Mouse (Mus musculus) CH12.LX (cell line): ENCODE results near the gene Dab1. TPM values are rescaled to one million over a fixed set of nuclear protein-coding genes. Genes with fewer than 3 reads are reported as not detected.

ENCODE experiments used
- DNase-seq: peaks from one replicate; pipeline ENCODE4 v3.0.0-alpha.2; 2013; ENCODE audit errors: extremely low read depth
- H3K27ac ChIP-seq: 2 replicates; pipeline ENCODE4 v1.5.1; 2012; ENCODE audit warnings: low read depth, mild to moderate bottlenecking, control low read depth, moderate library complexity; ENCODE audit not compliant: insufficient read depth
- H3K27me3 ChIP-seq: replicated peaks from 2 replicates; pipeline ENCODE3; 2012; ENCODE audit warnings: inconsistent platforms
- H3K36me3 ChIP-seq, 2 experiments: replicated peaks in 1 of 2; 2 replicates each; pipeline versions ENCODE3 to v1.6.1; 2012; ENCODE audit warnings: inconsistent platforms in 1 of 2, low read length in 1 of 2, mild to moderate bottlenecking in 1 of 2, mixed read lengths in 1 of 2, moderate library complexity in 1 of 2; ENCODE audit not compliant: control insufficient read depth in 1 of 2, insufficient read depth in 1 of 2
- H3K4me1 ChIP-seq, 2 experiments: 2 replicates each; pipeline ENCODE4 v1.6.1; 2012; ENCODE audit warnings: inconsistent platforms in 1 of 2, moderate library complexity in 1 of 2; ENCODE audit not compliant: insufficient read depth in 2 of 2, control insufficient read depth in 1 of 2
- H3K4me2 ChIP-seq: 2 replicates; pipeline ENCODE4 v1.6.1; 2012; ENCODE audit warnings: low read depth, mild to moderate bottlenecking, control low read depth; ENCODE audit not compliant: poor library complexity, insufficient read depth, severe bottlenecking
- H3K4me3 ChIP-seq, 3 experiments: fragments of 150-350 bp in 1 of 3; sonication (generic) in 1 of 3; replicated peaks in 1 of 3; 2 replicates each; pipeline versions ENCODE3 to v1.5.1; 2011 to 2012; ENCODE audit warnings: low read depth in 2 of 3, low read length in 2 of 3, mild to moderate bottlenecking in 2 of 3, moderate library complexity in 2 of 3, control low read depth in 1 of 3, improper control_type of control experiment in 1 of 3, inconsistent platforms in 1 of 3, mixed read lengths in 1 of 3; ENCODE audit not compliant: poor library complexity in 1 of 3
- H3K79me2 ChIP-seq: replicated peaks from 2 replicates; pipeline ENCODE4 v1.6.1; 2012; ENCODE audit warnings: mild to moderate bottlenecking, moderate library complexity; ENCODE audit not compliant: control insufficient read depth, poor library complexity, insufficient read depth, severe bottlenecking; ENCODE audit errors: extremely low read depth
- H3K9ac ChIP-seq: 2 replicates; pipeline ENCODE4 v1.6.1; 2012; ENCODE audit warnings: low read depth, mild to moderate bottlenecking, control low read depth, moderate library complexity; ENCODE audit not compliant: insufficient read depth
- H3K9me3 ChIP-seq: replicated peaks from 2 replicates; pipeline ENCODE3; 2012; ENCODE audit warnings: low read length, inconsistent platforms, mixed read lengths
- BHLHE40 ChIP-seq: IDR thresholded peaks from 2 replicates; pipeline ENCODE4 v1.6.1; 2011; ENCODE audit warnings: mild to moderate bottlenecking, low read depth, low read length, improper control_type of control experiment
- CHD1 ChIP-seq: IDR thresholded peaks from 2 replicates; pipeline ENCODE4 v1.6.1; 2012; ENCODE audit warnings: low read depth, low read length, improper control_type of control experiment, inconsistent platforms
- CTCF ChIP-seq, 2 experiments: IDR thresholded peaks in 1 of 2; conservative IDR thresholded peaks in 1 of 2; 2 replicates each; pipeline ENCODE4 v1.5.1; 2011 to 2012; ENCODE audit warnings: low read depth in 2 of 2, low read length in 2 of 2, improper control_type of control experiment in 1 of 2, inconsistent platforms in 1 of 2, mild to moderate bottlenecking in 1 of 2, moderate library complexity in 1 of 2
- IRF4 ChIP-seq: IDR thresholded peaks from 2 replicates; pipeline ENCODE4 v1.6.1; 2014; ENCODE audit warnings: low read depth, mild to moderate bottlenecking, inconsistent platforms, low read length, improper control_type of control experiment
- KAT2A ChIP-seq: IDR thresholded peaks from 2 replicates; pipeline ENCODE4 v1.6.1; 2012; ENCODE audit warnings: low read length, improper control_type of control experiment, inconsistent platforms; ENCODE audit not compliant: insufficient replicate concordance
- MAZ ChIP-seq: IDR thresholded peaks from 2 replicates; pipeline ENCODE4 v1.6.1; 2012; ENCODE audit warnings: low read depth, mild to moderate bottlenecking, inconsistent platforms, low read length, improper control_type of control experiment, moderate library complexity
- MXI1 ChIP-seq: IDR thresholded peaks from 2 replicates; pipeline ENCODE4 v1.6.1; 2011; ENCODE audit warnings: mild to moderate bottlenecking, low read depth, low read length, improper control_type of control experiment
- TBP ChIP-seq: conservative IDR thresholded peaks from 2 replicates; pipeline ENCODE4 v1.6.1; 2011; ENCODE audit warnings: low read depth, low read length, improper control_type of control experiment
- TCF12 ChIP-seq: IDR thresholded peaks from 2 replicates; pipeline ENCODE4 v1.6.1; 2014; ENCODE audit warnings: low read depth, mild to moderate bottlenecking, inconsistent platforms, low read length, improper control_type of control experiment
- USF1 ChIP-seq: IDR thresholded peaks from 2 replicates; pipeline ENCODE4 v1.6.1; 2014; ENCODE audit warnings: low read depth, mild to moderate bottlenecking, inconsistent platforms, low read length, improper control_type of control experiment
- ZC3H11A ChIP-seq: IDR thresholded peaks from 2 replicates; pipeline ENCODE4 v1.6.1; 2012; ENCODE audit warnings: low read depth, mild to moderate bottlenecking, inconsistent platforms, low read length, improper control_type of control experiment
- ZKSCAN1 ChIP-seq: IDR thresholded peaks from 2 replicates; pipeline ENCODE4 v1.6.1; 2012; ENCODE audit warnings: low read depth, inconsistent platforms, low read length, improper control_type of control experiment, borderline replicate concordance
- ZMIZ1 ChIP-seq: IDR thresholded peaks from 2 replicates; pipeline ENCODE4 v1.6.1; 2012; ENCODE audit warnings: low read depth, mild to moderate bottlenecking, inconsistent platforms, low read length, improper control_type of control experiment
- dilution Hi-C: fragments of 300-500 bp; cut with MboI; formaldehyde crosslinking; loops from 2 replicates; pipeline ENCODE4 v1.14.3; 2020; ENCODE audit warnings: low sequenced_read_pairs; ENCODE audit not compliant: extremely low pct_unique_long_range_greater_than_20kb, extremely low pct_ligation_motif_present
- in situ Hi-C: fragments of 300-500 bp; cut with MboI; formaldehyde crosslinking; loops from 3 replicates; pipeline ENCODE4 v1.14.3; 2019; ENCODE audit warnings: low sequenced_read_pairs, low pct_ligation_motif_present, low pct_unique_long_range_greater_than_20kb, mixed read lengths
- polyA plus RNA-seq: library from polyadenylated mRNA; unstranded; fragments of >175 nt; gene quantifications from 2 replicates; pipeline ENCODE4 v1.2.1, GENCODE M21; 2012; ENCODE audit warnings: low read depth; ENCODE audit not compliant: insufficient read length
- total RNA-seq, 2 experiments: library from RNA; depleted of rRNA; stranded (reverse); fragments of 300-350 nt in 1 of 2; fragments of >200 nt in 1 of 2; gene quantifications; 2 replicates each; pipeline ENCODE4 v1.2.3; 2012 to 2014

Dab1 gene
- total and polyA plus RNA-seq, 3 experiments: not detected

- DNase-seq: no peak
- Histone ChIP-seq H3K9ac (no peak overlapping the region), H3K4me2 (no peak overlapping the region), H3K36me3 (no peaks in the 10 kb centered on the region), H3K4me3 (no peak overlapping the region), H3K9me3 (peaks cover 81% of the 10 kb centered on the region), H3K4me1 (no peaks in the 10 kb centered on the region), H3K79me2 (no peaks in the 10 kb centered on the region), H3K27me3 (no peaks in the 10 kb centered on the region), H3K27ac (no peak overlapping the region)
- in situ Hi-C loops: no loop called here
- dilution Hi-C loops: no loop called here
- TF ChIP-seq ZC3H11A (no peak), ZKSCAN1 (no peak), TCF12 (no peak), CHD1 (no peak), TBP (no peak)
Measured at GRCm38 (mm10) chr4:104448199-104448598, 829.0 kb downstream of the Dab1 start.

GRCm38 (mm10) chr4:104450645-104451044, 831.5 kb downstream of the Dab1 start:
- Histone ChIP-seq H3K9ac (no peak overlapping the region), H3K27ac (no peak overlapping the region)
- dilution Hi-C loops: no loop called here

GRCm38 (mm10) chr4:104452587-104452986, 833.4 kb downstream of the Dab1 start:
- Histone ChIP-seq H3K9ac (no peak overlapping the region), H3K36me3 (no peaks in the 10 kb centered on the region), H3K9me3 (peaks cover 79% of the 10 kb centered on the region), H3K4me3 (no peak overlapping the region), H3K27me3 (no peaks in the 10 kb centered on the region), H3K27ac (no peak overlapping the region), H3K79me2 (no peaks in the 10 kb centered on the region), H3K4me1 (no peaks in the 10 kb centered on the region), H3K4me2 (no peak overlapping the region)
- dilution Hi-C loops: no loop called here
- in situ Hi-C loops: no loop called here
- TF ChIP-seq TCF12 (no peak), ZMIZ1 (no peak)
- DNase-seq: no peak

More at GRCm38 (mm10) chr4:104450645-104451044, 831.5 kb downstream of the Dab1 start:
- peaks cover 74% of the 10 kb centered on the region for H3K9me3 ChIP-seq
- no peaks in the 10 kb centered on the region for H3K79me2 ChIP-seq
- DNase-seq: no peak
- in situ Hi-C loops: no loop called here
- no peak overlapping the region for H3K4me3 ChIP-seq
- no peaks in the 10 kb centered on the region for H3K27me3 ChIP-seq
- no peaks in the 10 kb centered on the region for H3K4me1 ChIP-seq
- no peaks in the 10 kb centered on the region for H3K36me3 ChIP-seq
- no peak for TF ChIP-seq BHLHE40
- H3K4me2 ChIP-seq: no peak overlapping the region

- DNase-seq: no peak
- Histone ChIP-seq H3K4me2 (no peak overlapping the region), H3K4me1 (no peaks in the 10 kb centered on the region), H3K9ac (no peak overlapping the region), H3K9me3 (peaks cover 71% of the 10 kb centered on the region), H3K79me2 (no peaks in the 10 kb centered on the region), H3K27ac (no peak overlapping the region), H3K36me3 (no peaks in the 10 kb centered on the region), H3K4me3 (no peak overlapping the region), H3K27me3 (no peaks in the 10 kb centered on the region)
- dilution Hi-C loops (no loop called here), in situ Hi-C loops (no loop called here)
- TF ChIP-seq USF1: no peak
- no peak for TF ChIP-seq MXI1
- TF ChIP-seq KAT2A: no peak
- no peak for TF ChIP-seq IRF4
- no peak for TF ChIP-seq CTCF (conservative IDR thresholded peaks at IDR 0.05 in 1 of 2, IDR thresholded peaks at IDR 0.05 in 1 of 2; ENCODE audit: low read depth in 2 of 2, low read length in 2 of 2)
- TF ChIP-seq MAZ: no peak
Measured at GRCm38 (mm10) chr4:104455151-104455550, 836.0 kb downstream of the Dab1 start.
